Mouse (Mus musculus): ENCODE data around the gene Cmtr2.

GRCm38 (mm10) chr8:110217198-110217597, 1.7 kb downstream of the Cmtr2 start:
- TF ChIP-seq CTCF (IDR thresholded peaks at IDR 0.05; ENCODE audit: low read depth, low read length) (no peak), EP300 (IDR thresholded peaks at IDR 0.05; ENCODE audit: insufficient read depth, low read depth, low read length) (no peak), POLR2A (IDR thresholded peaks at IDR 0.05; ENCODE audit: insufficient read depth, low read length) (no peak)

All from ES-Bruce4 (cell line).